Mouse (Mus musculus): ENCODE measurements around the gene Mrps11. TPM values are rescaled to one million over a fixed set of nuclear protein-coding genes. Genes with fewer than 3 reads are reported as not detected.

The Mrps11 gene
- polyA plus RNA-seq, 2 experiments = 45.2 to 46.3 TPM

DNA sequence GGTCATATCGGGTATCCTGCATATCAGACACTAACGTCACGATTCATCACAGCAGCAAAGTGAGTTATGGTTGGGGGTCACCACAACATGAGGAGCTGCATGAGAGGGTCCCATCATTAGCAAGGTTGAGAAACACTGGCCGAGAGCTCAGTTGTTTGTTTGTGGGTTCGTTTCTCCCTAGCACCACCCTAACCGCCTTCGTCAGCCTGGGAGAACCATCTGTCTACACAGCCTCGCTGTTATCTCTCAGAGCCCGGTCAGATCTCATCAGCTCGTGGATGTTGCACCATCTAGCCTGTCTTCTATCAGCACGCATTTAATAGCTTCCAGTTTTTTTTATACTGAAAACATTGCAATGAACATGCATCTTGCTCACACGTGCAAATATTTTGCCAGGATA, 35.4 kb downstream of the Mrps11 start:
- Histone ChIP-seq H3K9me3 (ENCODE audit: control insufficient read depth, low read length) (no peaks in the 10 kb centered on the region), H3K4me2 (ENCODE audit: low read depth) (no peak overlapping the region), H3K27me3 (ENCODE audit: control insufficient read depth, insufficient read depth, low read length) (no peaks in the 10 kb centered on the region), H3K4me1 (replicated peaks; ENCODE audit: control insufficient read depth in 2 of 2, insufficient read depth in 2 of 2, low read length in 1 of 2) (peaks cover 0 to 4% of the 10 kb centered on the region in 2 experiments; a peak in 1 of 4 replicates), H3K36me3 (replicated peaks; ENCODE audit: control insufficient read depth, insufficient read depth, low read depth) (no peaks in the 10 kb centered on the region), H3K27ac (no peak overlapping the region), H3K4me3 (ENCODE audit: insufficient read depth in 1 of 2, low read depth in 2 of 2, low read length in 2 of 2) (no peak overlapping the region), H3K9ac (replicated peaks) (no peak overlapping the region)
- DNase-seq (ENCODE audit: low read depth in 3 of 3, low spot score in 3 of 3) (no peak), ATAC-seq (ENCODE audit: insufficient read depth) (no peak)
- 45% methylated on average over 12 of the region's 12 CpGs for WGBS (ENCODE audit: insufficient replicate concordance)
- TF ChIP-seq EP300 (IDR thresholded peaks at IDR 0.05; ENCODE audit: low read depth) = no peak
- TF ChIP-seq CTCF (IDR thresholded peaks at IDR 0.05; ENCODE audit: low read depth) = no peak

DNA sequence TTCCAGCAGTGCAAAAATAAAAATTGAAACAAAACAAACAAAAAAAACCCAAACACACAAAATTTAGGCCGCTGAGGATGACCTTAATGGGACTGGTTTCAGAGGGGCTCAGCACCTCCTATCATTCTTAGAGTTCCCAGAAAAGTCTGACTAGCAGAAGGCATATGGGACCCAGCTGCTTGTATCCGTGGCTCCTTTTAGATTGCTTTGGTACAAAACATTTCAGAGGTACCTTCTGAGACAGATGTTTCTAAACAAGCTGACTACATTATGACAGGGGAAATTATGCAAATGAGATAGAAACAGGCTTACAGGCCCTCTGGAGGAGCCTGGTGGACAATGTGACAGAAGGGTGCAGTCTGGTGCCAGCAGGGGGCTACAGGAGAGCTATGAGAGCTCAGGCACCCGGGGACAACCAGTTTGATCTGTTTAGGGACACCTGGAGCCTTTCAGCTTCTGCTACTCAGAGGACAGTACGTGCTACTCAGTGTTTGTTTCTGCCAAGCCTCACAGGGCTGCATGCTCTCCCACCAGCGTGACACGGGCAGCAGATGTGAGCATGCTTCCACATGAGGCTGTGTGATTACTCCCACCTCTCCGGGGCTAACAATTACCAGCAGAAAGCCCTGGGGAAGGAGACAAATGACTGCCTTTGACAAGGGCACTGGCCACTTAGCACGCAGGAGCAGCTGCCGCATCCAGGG, 43.9 kb downstream of the Mrps11 start:
- ATAC-seq (ENCODE audit: insufficient read depth) (no peak), DNase-seq (ENCODE audit: low read depth in 3 of 3, low spot score in 3 of 3) (no peak)
- H3K36me3 ChIP-seq (replicated peaks; ENCODE audit: control insufficient read depth, insufficient read depth, low read depth) = peaks cover 2% of the 10 kb centered on the region
- H3K27me3 ChIP-seq (ENCODE audit: control insufficient read depth, insufficient read depth, low read length) = no peaks in the 10 kb centered on the region
- no peak for TF ChIP-seq EP300 (IDR thresholded peaks at IDR 0.05; ENCODE audit: low read depth)
- peak; percentile 37; the same call in 1 of the 2 replicates for TF ChIP-seq CTCF (IDR thresholded peaks at IDR 0.05; ENCODE audit: low read depth)
- H3K27ac ChIP-seq = no peak overlapping the region
- no peaks in the 10 kb centered on the region; a peak in 1 of 4 replicates for H3K4me1 ChIP-seq (replicated peaks; ENCODE audit: control insufficient read depth in 2 of 2, insufficient read depth in 2 of 2, low read length in 1 of 2)
- H3K4me3 ChIP-seq (ENCODE audit: insufficient read depth in 1 of 2, low read depth in 2 of 2, low read length in 2 of 2) = no peak overlapping the region
- 74% methylated on average over 9 of the region's 9 CpGs for WGBS (ENCODE audit: insufficient replicate concordance)
- no peak overlapping the region for H3K4me2 ChIP-seq (ENCODE audit: low read depth)
- no peak overlapping the region for H3K9ac ChIP-seq (replicated peaks)
- H3K9me3 ChIP-seq (ENCODE audit: control insufficient read depth, low read length) = no peaks in the 10 kb centered on the region

DNA sequence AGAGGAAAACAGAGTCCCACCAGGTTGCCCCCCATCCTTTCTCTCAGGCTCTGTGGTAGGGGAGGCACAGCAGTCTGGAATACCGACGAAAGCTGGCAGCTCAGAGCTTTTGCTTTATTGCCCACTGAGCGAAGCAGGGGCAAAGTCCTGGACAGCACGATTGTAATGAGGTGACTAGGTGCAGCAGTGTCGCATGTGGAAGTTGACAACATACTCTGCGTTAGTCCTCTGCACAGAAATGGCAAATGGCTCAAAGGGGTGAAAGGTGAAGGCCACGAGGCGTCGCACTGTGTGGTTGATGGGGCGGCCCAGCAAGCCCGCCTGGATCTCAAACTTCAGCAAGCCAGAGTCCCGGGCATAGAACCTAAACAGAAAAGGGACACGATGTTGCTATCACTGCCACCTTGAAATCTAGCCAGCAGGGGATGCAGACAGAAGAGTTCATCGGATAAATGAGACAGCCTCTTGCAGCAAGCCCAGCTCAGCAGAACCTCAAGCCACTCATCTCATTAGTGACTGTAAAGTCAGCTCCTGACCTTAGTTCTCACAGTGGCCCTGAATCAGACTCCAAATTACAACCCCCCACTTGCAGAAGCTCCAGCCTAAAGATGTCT, 44.9 kb downstream of the Mrps11 start:
- Histone ChIP-seq H3K4me1 (replicated peaks; ENCODE audit: control insufficient read depth in 2 of 2, insufficient read depth in 2 of 2, low read length in 1 of 2) (no peaks in the 10 kb centered on the region; a peak in 1 of 4 replicates), H3K4me3 (ENCODE audit: insufficient read depth in 1 of 2, low read depth in 2 of 2, low read length in 2 of 2) (no peak overlapping the region), H3K36me3 (replicated peaks; ENCODE audit: control insufficient read depth, insufficient read depth, low read depth) (peaks cover 2% of the 10 kb centered on the region), H3K27ac (no peak overlapping the region), H3K9me3 (ENCODE audit: control insufficient read depth, low read length) (no peaks in the 10 kb centered on the region), H3K27me3 (ENCODE audit: control insufficient read depth, insufficient read depth, low read length) (no peaks in the 10 kb centered on the region), H3K9ac (replicated peaks) (no peak overlapping the region), H3K4me2 (ENCODE audit: low read depth) (no peak overlapping the region)
- WGBS (ENCODE audit: insufficient replicate concordance) = 77% methylated on average over 14 of the region's 14 CpGs
- DNase-seq (ENCODE audit: low read depth in 3 of 3, low spot score in 3 of 3) (no peak), ATAC-seq (ENCODE audit: insufficient read depth) (no peak)
- TF ChIP-seq CTCF (IDR thresholded peaks at IDR 0.05; ENCODE audit: low read depth) (no peak), EP300 (IDR thresholded peaks at IDR 0.05; ENCODE audit: low read depth) (no peak)

DNA sequence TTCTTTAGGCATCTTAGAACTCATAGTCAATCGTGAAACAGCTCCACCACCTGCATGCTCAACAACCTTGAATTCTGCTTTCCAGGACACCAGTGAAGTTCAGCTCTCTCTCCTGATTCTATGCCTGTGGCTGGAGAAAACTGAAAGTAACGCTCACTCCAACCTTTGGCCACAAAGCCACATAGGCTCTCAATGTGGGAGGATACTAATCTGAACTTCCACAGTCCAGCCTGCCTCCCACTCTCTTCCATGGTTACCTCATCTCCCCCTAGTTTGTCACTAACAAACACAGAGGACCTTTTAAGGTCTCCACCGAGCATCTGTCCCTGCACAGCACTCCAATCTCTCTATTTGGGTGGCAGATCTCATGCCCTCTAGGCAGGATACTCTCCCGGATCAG, 52.7 kb downstream of the Mrps11 start:
- Histone ChIP-seq H3K27ac (no peak overlapping the region), H3K4me1 (replicated peaks; ENCODE audit: control insufficient read depth in 2 of 2, insufficient read depth in 2 of 2, low read length in 1 of 2) (no peaks in the 10 kb centered on the region), H3K36me3 (replicated peaks; ENCODE audit: control insufficient read depth, insufficient read depth, low read depth) (peaks cover 12% of the 10 kb centered on the region), H3K9me3 (ENCODE audit: control insufficient read depth, low read length) (no peaks in the 10 kb centered on the region), H3K4me3 (ENCODE audit: insufficient read depth in 1 of 2, low read depth in 2 of 2, low read length in 2 of 2) (no peak overlapping the region), H3K9ac (replicated peaks) (no peak overlapping the region), H3K27me3 (ENCODE audit: control insufficient read depth, insufficient read depth, low read length) (no peaks in the 10 kb centered on the region), H3K4me2 (ENCODE audit: low read depth) (no peak overlapping the region)
- 75% methylated on average over 4 of the region's 4 CpGs for WGBS (ENCODE audit: insufficient replicate concordance)
- DNase-seq (ENCODE audit: low read depth in 3 of 3, low spot score in 3 of 3) (no peak), ATAC-seq (ENCODE audit: insufficient read depth) (no peak)
- no peak for TF ChIP-seq CTCF (IDR thresholded peaks at IDR 0.05; ENCODE audit: low read depth)
- TF ChIP-seq EP300 (IDR thresholded peaks at IDR 0.05; ENCODE audit: low read depth) = no peak

DNA sequence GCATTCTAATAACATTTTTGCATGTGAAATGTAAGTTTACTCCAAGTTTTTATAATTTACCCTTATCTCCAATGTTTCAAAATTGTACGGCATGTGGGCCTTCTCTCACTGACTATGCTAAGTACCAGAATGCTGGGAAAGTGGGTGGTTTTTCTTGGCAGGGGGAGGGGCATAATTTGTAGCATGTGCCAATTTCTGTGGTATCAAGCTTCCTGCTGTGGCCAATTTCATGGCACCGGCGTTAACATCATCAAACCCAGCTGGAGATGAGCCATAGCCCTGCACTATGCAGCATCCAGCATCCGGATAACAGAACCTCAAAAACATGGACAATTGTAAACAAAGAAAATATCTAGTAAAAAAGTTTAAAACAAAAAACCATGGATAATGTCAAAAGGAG, 54.3 kb downstream of the Mrps11 start:
- H3K4me2 ChIP-seq (ENCODE audit: low read depth) = no peak overlapping the region
- DNase-seq (ENCODE audit: low read depth in 3 of 3, low spot score in 3 of 3) (no peak), ATAC-seq (ENCODE audit: insufficient read depth) (no peak)
- no peaks in the 10 kb centered on the region for H3K9me3 ChIP-seq (ENCODE audit: control insufficient read depth, low read length)
- WGBS (ENCODE audit: insufficient replicate concordance) = 72% methylated on average over 4 of the region's 4 CpGs
- H3K4me1 ChIP-seq (replicated peaks; ENCODE audit: control insufficient read depth in 2 of 2, insufficient read depth in 2 of 2, low read length in 1 of 2) = no peaks in the 10 kb centered on the region
- H3K27me3 ChIP-seq (ENCODE audit: control insufficient read depth, insufficient read depth, low read length) = no peaks in the 10 kb centered on the region
- H3K4me3 ChIP-seq (ENCODE audit: insufficient read depth in 1 of 2, low read depth in 2 of 2, low read length in 2 of 2) = no peak overlapping the region
- TF ChIP-seq CTCF (IDR thresholded peaks at IDR 0.05; ENCODE audit: low read depth) (no peak), EP300 (IDR thresholded peaks at IDR 0.05; ENCODE audit: low read depth) (no peak)
- peaks cover 14% of the 10 kb centered on the region for H3K36me3 ChIP-seq (replicated peaks; ENCODE audit: control insufficient read depth, insufficient read depth, low read depth)
- H3K9ac ChIP-seq (replicated peaks) = no peak overlapping the region
- H3K27ac ChIP-seq = no peak overlapping the region
